Mouse (Mus musculus): ENCODE results near the gene Cdh15.

GRCm38 (mm10) chr8:122866231-122866630 lies 18.5 kb downstream of the Cdh15 start:
- TF ChIP-seq ZC3H11A (IDR thresholded peaks at IDR 0.05; ENCODE audit: borderline replicate concordance, low read depth, low read length) (no peak), CHD2 (IDR thresholded peaks at IDR 0.05; ENCODE audit: low read depth, low read length) (no peak), HCFC1 (IDR thresholded peaks at IDR 0.05; ENCODE audit: borderline replicate concordance, insufficient read depth, low read length) (no peak)
